Mouse (Mus musculus): ENCODE results near the gene Capn7. TPM values are rescaled to one million over a fixed set of nuclear protein-coding genes. Genes with fewer than 3 reads are reported as not detected.

Capn7 gene
- total and polyA plus RNA-seq, 3 experiments, result 27.9 to 45.0 (median 33.3) TPM

- H3K36me3 ChIP-seq (replicated peaks in 1 of 2; ENCODE audit: control insufficient read depth in 1 of 2, insufficient read depth in 1 of 2, low read length in 1 of 2), result peaks cover 34 to 74% of the 10 kb centered on the region in 2 experiments
- peaks cover 15% of the 10 kb centered on the region for H3K79me2 ChIP-seq (replicated peaks; ENCODE audit: control insufficient read depth, extremely low read depth, insufficient read depth, poor library complexity, severe bottlenecking)
- in situ Hi-C loops (cut with MboI; ENCODE audit: low pct_ligation_motif_present, low pct_unique_long_range_greater_than_20kb, low sequenced_read_pairs), result no loop called here
- TF ChIP-seq JUND (conservative IDR thresholded peaks at IDR 0.05; ENCODE audit: low read depth, low read length) (no peak), RCOR1 (conservative IDR thresholded peaks at IDR 0.05; ENCODE audit: low read depth, low read length) (no peak), MAX (IDR thresholded peaks at IDR 0.05; ENCODE audit: low read length) (no peak), NELFE (IDR thresholded peaks at IDR 0.05; ENCODE audit: low read depth, low read length) (no peak), PAX5 (IDR thresholded peaks at IDR 0.05; ENCODE audit: low read length) (no peak), USF1 (IDR thresholded peaks at IDR 0.05; ENCODE audit: low read depth, low read length) (no peak), CHD2 (IDR thresholded peaks at IDR 0.05; ENCODE audit: low read length) (no peak), NRF1 (IDR thresholded peaks at IDR 0.05; ENCODE audit: low read depth, low read length) (no peak), BHLHE40 (IDR thresholded peaks at IDR 0.05; ENCODE audit: low read depth, low read length) (no peak), ZKSCAN1 (IDR thresholded peaks at IDR 0.05; ENCODE audit: borderline replicate concordance, low read depth, low read length) (no peak)
- no peak overlapping the region for H3K4me3 ChIP-seq (replicated peaks in 1 of 3; ENCODE audit: low read depth in 2 of 3, low read length in 2 of 3, poor library complexity in 1 of 3)
- H3K4me2 ChIP-seq (ENCODE audit: insufficient read depth, low read depth, poor library complexity, severe bottlenecking), result no peak overlapping the region
- no peak overlapping the region for H3K27ac ChIP-seq (ENCODE audit: insufficient read depth, low read depth)
- dilution Hi-C loops (cut with MboI; ENCODE audit: extremely low pct_ligation_motif_present, extremely low pct_unique_long_range_greater_than_20kb, low sequenced_read_pairs), result no loop called here
- H3K4me1 ChIP-seq (ENCODE audit: control insufficient read depth in 1 of 2, insufficient read depth in 2 of 2), result peaks cover 3 to 7% of the 10 kb centered on the region in 2 experiments; a peak in 3 of 4 replicates
- H3K27me3 ChIP-seq (replicated peaks), result no peaks in the 10 kb centered on the region
- no peak for DNase-seq (ENCODE audit: extremely low read depth)
- no peak overlapping the region for H3K9ac ChIP-seq (ENCODE audit: insufficient read depth, low read depth)
- no peaks in the 10 kb centered on the region for H3K9me3 ChIP-seq (replicated peaks; ENCODE audit: low read length)
These were observed 6.8 kb downstream of the Capn7 start for GRCm38 (mm10) chr14:31343241-31343640.

GRCm38 (mm10) chr14:31345367-31345766 is 8.9 kb downstream of the Capn7 start:
- Histone ChIP-seq H3K27ac (ENCODE audit: insufficient read depth, low read depth) (no peak overlapping the region), H3K4me1 (ENCODE audit: control insufficient read depth in 1 of 2, insufficient read depth in 2 of 2) (no peaks in the 10 kb centered on the region), H3K36me3 (replicated peaks in 1 of 2; ENCODE audit: control insufficient read depth in 1 of 2, insufficient read depth in 1 of 2, low read length in 1 of 2) (peaks cover 35 to 87% of the 10 kb centered on the region in 2 experiments), H3K4me2 (ENCODE audit: insufficient read depth, low read depth, poor library complexity, severe bottlenecking) (no peak overlapping the region), H3K79me2 (replicated peaks; ENCODE audit: control insufficient read depth, extremely low read depth, insufficient read depth, poor library complexity, severe bottlenecking) (peaks cover 2% of the 10 kb centered on the region; the same call in 1 of the 2 replicates), H3K27me3 (replicated peaks) (no peaks in the 10 kb centered on the region), H3K9me3 (replicated peaks; ENCODE audit: low read length) (no peaks in the 10 kb centered on the region), H3K4me3 (replicated peaks in 1 of 3; ENCODE audit: low read depth in 2 of 3, low read length in 2 of 3, poor library complexity in 1 of 3) (no peak overlapping the region), H3K9ac (ENCODE audit: insufficient read depth, low read depth) (no peak overlapping the region)
- dilution Hi-C loops (cut with MboI; ENCODE audit: extremely low pct_ligation_motif_present, extremely low pct_unique_long_range_greater_than_20kb, low sequenced_read_pairs) (no loop called here), in situ Hi-C loops (cut with MboI; ENCODE audit: low pct_ligation_motif_present, low pct_unique_long_range_greater_than_20kb, low sequenced_read_pairs) (no loop called here)
- TF ChIP-seq RAD21 (IDR thresholded peaks at IDR 0.05; ENCODE audit: low read depth, low read length) (no peak), MAFK (IDR thresholded peaks at IDR 0.05; ENCODE audit: insufficient replicate concordance, low read length) (no peak), POLR2A (IDR thresholded peaks at IDR 0.05; ENCODE audit: low read depth, low read length) (no peak)
- DNase-seq (ENCODE audit: extremely low read depth), result no peak

- dilution Hi-C loops (cut with MboI; ENCODE audit: extremely low pct_ligation_motif_present, extremely low pct_unique_long_range_greater_than_20kb, low sequenced_read_pairs), result loop anchor here (25.0 kb wide), 1 partner anchor 100 kb away; no protein-coding TSS in a partner anchor
- no peak overlapping the region for H3K4me2 ChIP-seq (ENCODE audit: insufficient read depth, low read depth, poor library complexity, severe bottlenecking)
- H3K4me3 ChIP-seq (replicated peaks in 1 of 3; ENCODE audit: low read depth in 2 of 3, low read length in 2 of 3, poor library complexity in 1 of 3), result no peak overlapping the region
- H3K36me3 ChIP-seq (replicated peaks in 1 of 2; ENCODE audit: control insufficient read depth in 1 of 2, insufficient read depth in 1 of 2, low read length in 1 of 2), result peaks cover 37 to 81% of the 10 kb centered on the region in 2 experiments
- no peaks in the 10 kb centered on the region for H3K79me2 ChIP-seq (replicated peaks; ENCODE audit: control insufficient read depth, extremely low read depth, insufficient read depth, poor library complexity, severe bottlenecking)
- peaks cover 3% of the 10 kb centered on the region for H3K9me3 ChIP-seq (replicated peaks; ENCODE audit: low read length)
- in situ Hi-C loops (cut with MboI; ENCODE audit: low pct_ligation_motif_present, low pct_unique_long_range_greater_than_20kb, low sequenced_read_pairs), result no loop called here
- no peak for DNase-seq (ENCODE audit: extremely low read depth)
- H3K9ac ChIP-seq (ENCODE audit: insufficient read depth, low read depth), result no peak overlapping the region
- H3K27ac ChIP-seq (ENCODE audit: insufficient read depth, low read depth), result no peak overlapping the region
- peaks cover 0 to 5% of the 10 kb centered on the region in 2 experiments; a peak in 1 of 4 replicates for H3K4me1 ChIP-seq (ENCODE audit: control insufficient read depth in 1 of 2, insufficient read depth in 2 of 2)
- no peaks in the 10 kb centered on the region for H3K27me3 ChIP-seq (replicated peaks)
- TF ChIP-seq KAT2A (IDR thresholded peaks at IDR 0.05; ENCODE audit: insufficient replicate concordance, low read length) (no peak), ZKSCAN1 (IDR thresholded peaks at IDR 0.05; ENCODE audit: borderline replicate concordance, low read depth, low read length) (no peak), TBP (conservative IDR thresholded peaks at IDR 0.05; ENCODE audit: low read depth, low read length) (no peak), JUND (conservative IDR thresholded peaks at IDR 0.05; ENCODE audit: low read depth, low read length) (no peak), CTCF (conservative IDR thresholded peaks at IDR 0.05 in 1 of 2, IDR thresholded peaks at IDR 0.05 in 1 of 2; ENCODE audit: low read depth in 2 of 2, low read length in 2 of 2) (no peak), ELF1 (IDR thresholded peaks at IDR 0.05; ENCODE audit: low read depth, low read length) (no peak), PAX5 (IDR thresholded peaks at IDR 0.05; ENCODE audit: low read length) (no peak), USF2 (conservative IDR thresholded peaks at IDR 0.05; ENCODE audit: low read depth, low read length) (no peak)
These were observed 25.8 kb downstream of the Capn7 start for GRCm38 (mm10) chr14:31362236-31362635.
